Mouse (Mus musculus): ENCODE data around the gene A4galt.

- TF ChIP-seq CTCF (IDR thresholded peaks at IDR 0.05; ENCODE audit: low read depth) = no peak
- TF ChIP-seq EP300 (IDR thresholded peaks at IDR 0.05; ENCODE audit: low read depth) = no peak
These were observed 25.3 kb downstream of the A4galt start for GRCm38 (mm10) chr15:83226066-83226834.

All from liver, embryonic 14.5 days (tissue).